Mouse (Mus musculus) erythroblast, embryonic 14.5 days (primary cell): ENCODE data around the gene Syn1.

Source experiments
- GATA1 ChIP-seq: IDR thresholded peaks from 2 replicates; pipeline ENCODE4 v1.6.1; 2012; ENCODE audit warnings: low read length, inconsistent platforms, mixed read lengths
- TAL1 ChIP-seq: IDR thresholded peaks from 3 replicates; pipeline ENCODE4 v1.6.1; 2012; ENCODE audit warnings: low read length, inconsistent platforms, mixed read lengths

GRCm38 (mm10) chrX:20861453-20862104 lies 59.2 kb downstream of the Syn1 start:
- TF ChIP-seq TAL1 (no peak), GATA1 (no peak)
